Mouse (Mus musculus) embryo, embryonic 9.5 days (tissue): ENCODE measurements at regions not wholly inside any gene's neighbourhood (a gene's known extent, or its start where the extent isn't known, plus 50 kb on each side); places are given as distances from the start of the nearest gene placed in this dataset.

Experiments
- DNase-seq: peaks from one replicate; pipeline ENCODE4 v3.0.0-alpha.2; 2017; ENCODE audit errors: extremely low spot score

- DNase-seq = no peak
Observed at GRCm38 (mm10) chr19:6684921-6685320, 142.1 kb upstream of the Slc22a12 start.

- peak; percentile 56 for DNase-seq
Observed at GRCm38 (mm10) chr19:6679392-6680307, 136.8 kb upstream of the Slc22a12 start.

GRCm38 (mm10) chr19:6677511-6677910, 134.7 kb upstream of the Slc22a12 start:
- DNase-seq = no peak

GRCm38 (mm10) chr19:6675586-6675985, 132.8 kb upstream of the Slc22a12 start:
- DNase-seq = no peak

- no peak for DNase-seq
Observed at GRCm38 (mm10) chr19:6671696-6672095, 128.9 kb upstream of the Slc22a12 start.

GRCm38 (mm10) chr19:6669881-6670280, 127.0 kb upstream of the Slc22a12 start:
- DNase-seq = no peak

- DNase-seq = no peak
Observed at GRCm38 (mm10) chr19:6668545-6668944, 125.7 kb upstream of the Slc22a12 start.

GRCm38 (mm10) chr19:6666187-6666722, 123.4 kb upstream of the Slc22a12 start:
- DNase-seq = no peak

GRCm38 (mm10) chr19:6665264-6666054, 122.6 kb upstream of the Slc22a12 start:
- DNase-seq = no peak

- DNase-seq = no peak
Observed at GRCm38 (mm10) chr19:6664311-6664952, 121.6 kb upstream of the Slc22a12 start.

GRCm38 (mm10) chr19:6663391-6663790, 120.6 kb upstream of the Slc22a12 start:
- peak; percentile 77 for DNase-seq

GRCm38 (mm10) chr19:6662346-6662939, 119.6 kb upstream of the Slc22a12 start:
- DNase-seq = no peak

GRCm38 (mm10) chr19:6661508-6661871, 118.7 kb upstream of the Slc22a12 start:
- DNase-seq = no peak

GRCm38 (mm10) chr19:6660723-6661507, 118.1 kb upstream of the Slc22a12 start:
- no peak for DNase-seq

- no peak for DNase-seq
Observed at GRCm38 (mm10) chr19:6660157-6660556, 117.3 kb upstream of the Slc22a12 start.

GRCm38 (mm10) chr19:6654550-6654949, 111.7 kb upstream of the Slc22a12 start:
- no peak for DNase-seq

- DNase-seq = no peak
Observed at GRCm38 (mm10) chr19:6652775-6653174, 109.9 kb upstream of the Slc22a12 start.

GRCm38 (mm10) chr19:6651192-6651591, 108.4 kb upstream of the Slc22a12 start:
- no peak for DNase-seq

- no peak for DNase-seq
Observed at GRCm38 (mm10) chr19:6649885-6650284, 107.1 kb upstream of the Slc22a12 start.

GRCm38 (mm10) chr19:6647686-6648085, 104.9 kb upstream of the Slc22a12 start:
- DNase-seq = no peak

- DNase-seq = no peak
Observed at GRCm38 (mm10) chr19:6647216-6647615, 104.4 kb upstream of the Slc22a12 start.
